Mouse (Mus musculus): ENCODE data around the gene Asb16. TPM values are rescaled to one million over a fixed set of nuclear protein-coding genes. Genes with fewer than 3 reads are reported as not detected.
A peak's percentile ranks its signal among the peaks of the same experiment; 100 is the strongest.
"Not testable (repeated sequence)": the region's sequence is repeated elsewhere in the genome, so short reads cannot be mapped to it uniquely, and the experiment has no call there.

Asb16 gene
- polyA plus RNA-seq, 1 experiment from 2014 or later: 0.33 TPM

DNA sequence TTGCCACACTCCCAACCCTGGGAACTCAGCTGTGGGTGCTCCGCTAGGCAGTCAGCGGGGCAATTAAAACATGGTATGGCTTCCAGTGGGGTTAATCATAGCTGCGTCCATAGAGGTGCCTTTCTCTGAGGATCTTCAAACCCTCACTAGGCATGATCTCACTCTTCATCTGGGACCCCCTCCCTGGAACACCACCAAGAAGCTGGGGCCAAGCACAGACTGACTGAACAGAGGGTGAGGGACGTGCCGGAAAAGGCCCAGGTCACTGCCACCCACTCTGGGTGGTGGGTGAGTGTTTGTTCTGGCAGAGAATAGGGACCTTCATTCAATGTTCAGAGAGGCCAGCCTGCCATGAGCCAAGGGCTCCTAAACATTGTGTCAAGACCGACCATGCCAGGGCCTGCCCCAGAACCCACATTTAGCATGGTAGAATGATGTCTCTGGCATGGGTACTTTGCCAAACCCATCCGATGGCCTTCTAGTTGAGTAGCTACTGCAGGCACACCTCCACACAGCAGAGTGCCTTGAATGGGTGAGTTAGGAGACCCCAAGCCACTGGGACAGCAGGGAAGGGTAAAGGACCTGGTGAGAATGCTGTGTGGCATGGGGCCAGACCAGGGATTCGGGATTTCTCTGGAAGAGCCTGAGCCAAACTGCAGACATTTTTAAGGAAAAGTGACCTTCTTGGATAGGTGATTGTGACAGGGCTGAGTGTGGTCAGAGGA is 1.8 kb upstream of the Asb16 start:
- no peaks in the 10 kb centered on the region for H3K4me1 ChIP-seq (ENCODE audit: control insufficient read depth, insufficient read depth, low read length)
- no peak overlapping the region for H3K4me3 ChIP-seq (ENCODE audit: low read depth, low read length)
- H3K27me3 ChIP-seq (replicated peaks; ENCODE audit: control insufficient read depth, insufficient read depth, low read length): no peaks in the 10 kb centered on the region
- WGBS: 88% methylated on average over 8 of the region's 8 CpGs
- no peak overlapping the region for H3K4me2 ChIP-seq (ENCODE audit: low read depth, low read length)
- no peaks in the 10 kb centered on the region for H3K9me3 ChIP-seq (ENCODE audit: control insufficient read depth, low read length)
- ATAC-seq (ENCODE audit: low read depth): 0 out of 2 replicates have a peak, but pooled peaks have one; percentile 7
- 0 out of 2 replicates have a peak overlapping the region, but pooled peaks have one; percentile 5 for H3K9ac ChIP-seq (ENCODE audit: low read depth, low read length)
- H3K36me3 ChIP-seq (ENCODE audit: control insufficient read depth, insufficient read depth, low read length): peaks cover 14% of the 10 kb centered on the region; the same call in 1 of the 2 replicates
- H3K27ac ChIP-seq (replicated peaks; ENCODE audit: low read depth, low read length): no peak overlapping the region
- DNase-seq (ENCODE audit: low spot score): no peak

GRCm38 (mm10) chr11:102267480-102267879 is 1.1 kb upstream of the Asb16 start:
- no peak overlapping the region for H3K4me2 ChIP-seq (ENCODE audit: low read depth, low read length)
- ATAC-seq (ENCODE audit: low read depth): peak; percentile 79
- no peak overlapping the region for H3K9ac ChIP-seq (ENCODE audit: low read depth, low read length)

DNA sequence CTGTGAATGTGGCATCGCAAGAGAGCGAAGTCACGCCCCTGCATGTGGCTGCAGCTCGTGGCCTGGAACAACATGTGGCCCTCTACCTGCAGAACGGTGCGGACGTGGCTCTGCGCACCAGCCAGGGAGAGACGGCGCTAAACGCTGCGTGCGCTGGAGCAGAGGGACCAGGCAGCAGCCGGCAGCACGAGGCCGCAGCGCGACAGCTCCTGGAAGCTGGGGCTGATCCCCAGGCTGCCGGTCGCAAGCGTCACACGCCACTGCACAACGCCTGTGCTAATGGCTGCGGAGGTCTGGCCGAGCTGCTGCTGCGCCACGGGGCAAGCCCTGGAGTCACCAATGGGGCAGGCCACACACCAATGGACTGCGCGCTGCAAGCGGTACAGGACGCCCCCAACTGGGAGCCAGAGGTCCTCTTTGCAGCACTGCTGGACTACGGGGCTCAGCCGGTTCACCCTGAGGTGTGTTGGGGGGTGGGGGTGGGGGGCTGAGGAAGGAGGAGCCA is 7.9 kb downstream of the Asb16 start:
- Histone ChIP-seq H3K36me3 (ENCODE audit: control insufficient read depth, insufficient read depth, low read length) (no peaks in the 10 kb centered on the region), H3K4me2 (ENCODE audit: low read depth, low read length) (peak overlapping the region; percentile 69), H3K9me3 (ENCODE audit: control insufficient read depth, low read length) (no peaks in the 10 kb centered on the region), H3K9ac (ENCODE audit: low read depth, low read length) (peak overlapping the region; percentile 67), H3K4me3 (ENCODE audit: low read depth, low read length) (peak overlapping the region; percentile 33), H3K4me1 (ENCODE audit: control insufficient read depth, insufficient read depth, low read length) (peaks cover 7% of the 10 kb centered on the region; the same call in 1 of the 2 replicates), H3K27ac (replicated peaks; ENCODE audit: low read depth, low read length) (no peak overlapping the region; the same call in 1 of the 2 replicates), H3K27me3 (replicated peaks; ENCODE audit: control insufficient read depth, insufficient read depth, low read length) (no peaks in the 10 kb centered on the region; the same call in 1 of the 2 replicates)
- ATAC-seq (ENCODE audit: low read depth): peak; percentile 77
- DNase-seq (ENCODE audit: low spot score): peak; percentile 54
- 5% methylated on average over 12 of the region's 33 CpGs for WGBS

More at GRCm38 (mm10) chr11:102267480-102267879, 1.1 kb upstream of the Asb16 start:
- no peaks in the 10 kb centered on the region for H3K27me3 ChIP-seq (replicated peaks; ENCODE audit: control insufficient read depth, insufficient read depth, low read length)
- H3K36me3 ChIP-seq (ENCODE audit: control insufficient read depth, insufficient read depth, low read length): peaks cover 7% of the 10 kb centered on the region; the same call in 1 of the 2 replicates
- WGBS: 5% methylated on average over 11 of the region's 11 CpGs
- H3K4me1 ChIP-seq (ENCODE audit: control insufficient read depth, insufficient read depth, low read length): no peaks in the 10 kb centered on the region
- H3K4me3 ChIP-seq (ENCODE audit: low read depth, low read length): no peak overlapping the region
- H3K9me3 ChIP-seq (ENCODE audit: control insufficient read depth, low read length): no peaks in the 10 kb centered on the region
- DNase-seq (ENCODE audit: low spot score): peak; percentile 90
- H3K27ac ChIP-seq (replicated peaks; ENCODE audit: low read depth, low read length): no peak overlapping the region

- DNase-seq (ENCODE audit: low spot score) (peak; percentile 24), ATAC-seq (ENCODE audit: low read depth) (no peak)
- H3K4me1 ChIP-seq (ENCODE audit: control insufficient read depth, insufficient read depth, low read length): peaks cover 7% of the 10 kb centered on the region; the same call in 1 of the 2 replicates
- H3K4me2 ChIP-seq (ENCODE audit: low read depth, low read length): no peak overlapping the region
- H3K9me3 ChIP-seq (ENCODE audit: control insufficient read depth, low read length): no peaks in the 10 kb centered on the region
- 68% methylated on average over 6 of the region's 12 CpGs for whole genome bisulfite sequencing
- no peak overlapping the region for H3K27ac ChIP-seq (replicated peaks; ENCODE audit: low read depth, low read length)
- no peaks in the 10 kb centered on the region for H3K36me3 ChIP-seq (ENCODE audit: control insufficient read depth, insufficient read depth, low read length)
- no peak overlapping the region for H3K4me3 ChIP-seq (ENCODE audit: low read depth, low read length)
- H3K9ac ChIP-seq (ENCODE audit: low read depth, low read length): no peak overlapping the region
- H3K27me3 ChIP-seq (replicated peaks; ENCODE audit: control insufficient read depth, insufficient read depth, low read length): no peaks in the 10 kb centered on the region; the same call in 1 of the 2 replicates
Measured at GRCm38 (mm10) chr11:102277754-102278153, 9.2 kb downstream of the Asb16 start.

GRCm38 (mm10) chr11:102279595-102279994 is 11.1 kb downstream of the Asb16 start:
- no peak overlapping the region for H3K4me2 ChIP-seq (ENCODE audit: low read depth, low read length)

GRCm38 (mm10) chr11:102280267-102280666 is 11.7 kb downstream of the Asb16 start:
- H3K9me3 ChIP-seq (ENCODE audit: control insufficient read depth, low read length); H3K27ac ChIP-seq (replicated peaks; ENCODE audit: low read depth, low read length); H3K4me2 ChIP-seq (ENCODE audit: low read depth, low read length); DNase-seq (ENCODE audit: low spot score); H3K27me3 ChIP-seq (replicated peaks; ENCODE audit: control insufficient read depth, insufficient read depth, low read length); H3K9ac ChIP-seq (ENCODE audit: low read depth, low read length); H3K4me3 ChIP-seq (ENCODE audit: low read depth, low read length); H3K36me3 ChIP-seq (ENCODE audit: control insufficient read depth, insufficient read depth, low read length); H3K4me1 ChIP-seq (ENCODE audit: control insufficient read depth, insufficient read depth, low read length); ATAC-seq (ENCODE audit: low read depth): not testable (repeated sequence)
- 76% methylated on average over 6 of the region's 6 CpGs for WGBS

More at GRCm38 (mm10) chr11:102279595-102279994, 11.1 kb downstream of the Asb16 start:
- Histone ChIP-seq H3K36me3 (ENCODE audit: control insufficient read depth, insufficient read depth, low read length) (no peaks in the 10 kb centered on the region), H3K4me3 (ENCODE audit: low read depth, low read length) (no peak overlapping the region), H3K9ac (ENCODE audit: low read depth, low read length) (no peak overlapping the region), H3K27me3 (replicated peaks; ENCODE audit: control insufficient read depth, insufficient read depth, low read length) (no peaks in the 10 kb centered on the region; the same call in 1 of the 2 replicates), H3K4me1 (ENCODE audit: control insufficient read depth, insufficient read depth, low read length) (peaks cover 7% of the 10 kb centered on the region; the same call in 1 of the 2 replicates), H3K9me3 (ENCODE audit: control insufficient read depth, low read length) (no peaks in the 10 kb centered on the region), H3K27ac (replicated peaks; ENCODE audit: low read depth, low read length) (no peak overlapping the region)
- no peak for DNase-seq (ENCODE audit: low spot score)
- no peak for ATAC-seq (ENCODE audit: low read depth)
- 93% methylated on average over 3 of the region's 3 CpGs for WGBS

DNA sequence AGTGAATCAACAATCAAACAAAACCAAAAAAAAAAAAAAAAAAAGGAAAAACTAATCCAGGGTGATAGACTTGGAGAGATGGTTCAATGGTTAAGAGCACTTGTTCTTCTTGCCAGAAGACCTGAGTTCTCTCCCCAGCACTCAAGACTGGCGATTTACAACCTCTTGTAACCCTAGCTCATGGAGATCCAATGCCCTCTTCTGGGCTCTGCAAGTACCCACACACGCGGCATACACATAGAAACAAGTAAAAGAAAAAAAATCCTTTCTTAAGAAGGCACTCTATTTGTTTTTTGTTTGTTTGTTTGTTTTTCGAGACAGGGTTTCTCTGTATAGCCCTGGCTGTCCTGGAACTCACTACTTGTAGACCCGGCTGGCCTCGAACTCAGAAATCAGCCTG is 15.4 kb downstream of the Asb16 start:
- H3K36me3 ChIP-seq (ENCODE audit: control insufficient read depth, insufficient read depth, low read length): peaks cover 18% of the 10 kb centered on the region
- no peak for ATAC-seq (ENCODE audit: low read depth)
- H3K4me2 ChIP-seq (ENCODE audit: low read depth, low read length): peak overlapping the region; percentile 82
- peaks cover 10% of the 10 kb centered on the region for H3K4me1 ChIP-seq (ENCODE audit: control insufficient read depth, insufficient read depth, low read length)
- H3K27ac ChIP-seq (replicated peaks; ENCODE audit: low read depth, low read length): no peak overlapping the region; the same call in 1 of the 2 replicates
- no peak overlapping the region for H3K9ac ChIP-seq (ENCODE audit: low read depth, low read length)
- DNase-seq (ENCODE audit: low spot score): no peak
- H3K27me3 ChIP-seq (replicated peaks; ENCODE audit: control insufficient read depth, insufficient read depth, low read length): no peaks in the 10 kb centered on the region
- peak overlapping the region; percentile 72 for H3K4me3 ChIP-seq (ENCODE audit: low read depth, low read length)
- H3K9me3 ChIP-seq (ENCODE audit: control insufficient read depth, low read length): no peaks in the 10 kb centered on the region
- WGBS: 81% methylated on average over 6 of the region's 6 CpGs

DNA sequence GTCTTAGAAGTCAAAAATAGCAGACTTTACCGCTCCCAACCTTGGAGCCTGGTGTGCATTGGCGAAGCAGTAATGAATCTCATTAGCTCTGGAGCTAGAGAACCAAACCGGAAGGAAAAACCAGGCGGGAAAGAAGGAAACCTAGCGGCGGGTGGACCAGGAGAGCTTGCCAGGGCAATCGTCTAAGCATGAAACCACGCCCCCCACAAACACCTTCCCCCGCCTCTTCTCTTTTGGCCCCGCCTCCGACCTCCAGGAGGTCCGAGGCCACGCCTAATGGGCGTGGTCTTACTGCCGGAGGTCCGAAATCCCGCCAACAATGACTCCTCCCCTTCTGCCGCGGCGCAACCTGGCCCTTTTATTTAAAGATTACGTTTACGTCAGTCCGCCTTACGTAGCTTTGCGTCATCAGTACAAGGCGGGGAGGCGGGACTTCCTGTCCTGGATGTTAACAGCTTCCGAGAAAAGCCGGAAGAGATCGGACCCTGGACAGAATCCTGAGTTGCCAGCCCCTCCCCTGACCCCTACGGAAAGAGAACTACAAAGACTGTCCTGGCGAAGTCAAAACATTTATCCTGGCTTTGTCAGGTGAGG is 16.1 kb downstream of the Asb16 start, which contains the start of gene Tmub2:
Tmub2 (plus strand) TSS at position 431 of the 594 bp plus-strand sequence.
- Histone ChIP-seq H3K4me3 (ENCODE audit: low read depth, low read length) (peak within 1 kb of the TSS; percentile 72), H3K36me3 (ENCODE audit: control insufficient read depth, insufficient read depth, low read length) (peaks cover 23% of the 10 kb centered on the region), H3K9me3 (ENCODE audit: control insufficient read depth, low read length) (no peaks in the 10 kb centered on the region), H3K4me2 (ENCODE audit: low read depth, low read length) (peak within 1 kb of the TSS; percentile 82), H3K27ac (replicated peaks; ENCODE audit: low read depth, low read length) (peak within 1 kb of the TSS; percentile 70), H3K9ac (ENCODE audit: low read depth, low read length) (peak within 1 kb of the TSS; percentile 84), H3K27me3 (replicated peaks; ENCODE audit: control insufficient read depth, insufficient read depth, low read length) (no peaks in the 10 kb centered on the region), H3K4me1 (ENCODE audit: control insufficient read depth, insufficient read depth, low read length) (peaks cover 10% of the 10 kb centered on the region)
- ATAC-seq (ENCODE audit: low read depth): peak; percentile 90
- under 1% methylated on average over 32 of the region's 32 CpGs for WGBS
- DNase-seq (ENCODE audit: low spot score): peak; percentile 100

Measured in embryonic facial prominence, embryonic 14.5 days (tissue).